Mouse (Mus musculus) hindbrain, postnatal 0 days (tissue): ENCODE data around the gene Slc2a5. TPM values are rescaled to one million over a fixed set of nuclear protein-coding genes. Genes with fewer than 3 reads are reported as not detected.

ENCODE experiments used
- ATAC-seq: fragments of 200-750 bp; cut with Nextera tagmentation; 2 replicates; pipeline ENCODE4 v1.8.0; 2017; ENCODE audit warnings: mild to moderate bottlenecking, moderate TSS enrichment, moderate library complexity
- DNase-seq: peaks from one replicate; pipeline ENCODE4 v3.0.0-alpha.2; 2015; ENCODE audit warnings: low spot score
- H3K27ac ChIP-seq: fragments of 300-500 bp; sonication (generic); 2 replicates; pipeline ENCODE4 v1.5.1; 2014; ENCODE audit warnings: mild to moderate bottlenecking
- H3K27me3 ChIP-seq: fragments of 300-500 bp; sonication (generic); 2 replicates; pipeline ENCODE4 v1.6.1; 2014; ENCODE audit warnings: low read length, mixed read lengths; ENCODE audit not compliant: insufficient read depth
- H3K36me3 ChIP-seq: fragments of 300-500 bp; sonication (generic); 2 replicates; pipeline ENCODE4 v1.6.1; 2014; ENCODE audit warnings: low read length, mixed read lengths; ENCODE audit not compliant: insufficient read depth
- H3K4me1 ChIP-seq: fragments of 300-500 bp; sonication (generic); 2 replicates; pipeline ENCODE4 v1.6.1; 2014; ENCODE audit warnings: antibody characterized with exemption, low read length, mixed read lengths; ENCODE audit not compliant: insufficient read depth
- H3K4me2 ChIP-seq: fragments of 300-500 bp; sonication (generic); 2 replicates; pipeline ENCODE4 v1.6.1; 2014; ENCODE audit warnings: low read depth, mild to moderate bottlenecking, low read length, moderate library complexity, mixed read lengths
- H3K4me3 ChIP-seq: fragments of 300-500 bp; sonication (generic); 2 replicates; pipeline ENCODE4 v1.5.1; 2014; ENCODE audit warnings: low read length
- H3K9ac ChIP-seq: fragments of 300-500 bp; sonication (generic); replicated peaks from 2 replicates; pipeline ENCODE4 v1.6.1; 2014; ENCODE audit warnings: mild to moderate bottlenecking, low read length, moderate library complexity, mixed read lengths
- H3K9me3 ChIP-seq: fragments of 300-500 bp; sonication (generic); 2 replicates; pipeline ENCODE4 v1.6.1; 2016; ENCODE audit warnings: low read length, mixed read lengths
- CTCF ChIP-seq: IDR thresholded peaks from 2 replicates; pipeline ENCODE4 v1.5.1; 2016; ENCODE audit warnings: antibody characterized with exemption, control low read depth, low read depth
- WGBS: fragments of 180-500 bp; shearing (Covaris S2); extraction: QIAGEN DNeasy Blood & Tissue Kit; methylation state at CpG from one replicate; pipeline ENCODE4 v1.1.7; 2014; 5-methylcytosine and 5-hydroxymethylcytosine counted together
- polyA plus RNA-seq: library from polyadenylated mRNA; unstranded; fragments of >200 nt; fragmentation: Nextera tagmentation; extraction: Ambion mirVana; gene quantifications from 2 replicates; pipeline ENCODE4 v1.2.1, GENCODE M21; 2015
- total RNA-seq: library from RNA; depleted of rRNA; stranded (reverse); fragments of >200 nt; gene quantifications from 2 replicates; pipeline ENCODE4 v1.2.3, GENCODE M21; 2014

The Slc2a5 gene
- total and polyA plus RNA-seq, 2 experiments from 2014 or later, result 1.5 to 2.7 TPM

- Histone ChIP-seq H3K27ac (no peak overlapping the region), H3K9me3 (no peaks in the 10 kb centered on the region), H3K27me3 (no peaks in the 10 kb centered on the region), H3K4me1 (no peaks in the 10 kb centered on the region), H3K4me2 (0 out of 2 replicates have a peak overlapping the region, but pooled peaks have one; percentile 43), H3K9ac (no peak overlapping the region), H3K4me3 (no peak overlapping the region), H3K36me3 (no peaks in the 10 kb centered on the region)
- no peak for DNase-seq
- ATAC-seq, result peak; percentile 11; the same call in 1 of the 2 replicates
- WGBS, result 76% methylated on average over 7 of the region's 7 CpGs
- no peak for TF ChIP-seq CTCF
Observed at GRCm38 (mm10) chr4:150137368-150138083, 18.4 kb downstream of the Slc2a5 start.

- Histone ChIP-seq H3K4me3 (peak overlapping the region; percentile 11), H3K9ac (peak overlapping the region; percentile 25; the same call in 1 of the 2 replicates), H3K9me3 (no peaks in the 10 kb centered on the region), H3K27ac (peak overlapping the region; percentile 52; the same call in 1 of the 2 replicates), H3K4me1 (no peaks in the 10 kb centered on the region), H3K4me2 (peak overlapping the region; percentile 43), H3K36me3 (no peaks in the 10 kb centered on the region), H3K27me3 (no peaks in the 10 kb centered on the region)
- 25% methylated on average over 9 of the region's 9 CpGs for WGBS
- ATAC-seq (peak; percentile 88), DNase-seq (peak; percentile 87)
- no peak for TF ChIP-seq CTCF
Observed at GRCm38 (mm10) chr4:150138084-150138543, 19.0 kb downstream of the Slc2a5 start.

GRCm38 (mm10) chr4:150139090-150139489 is 20.0 kb downstream of the Slc2a5 start:
- TF ChIP-seq CTCF, result no peak
- Histone ChIP-seq H3K9me3 (no peaks in the 10 kb centered on the region), H3K4me1 (no peaks in the 10 kb centered on the region), H3K9ac (no peak overlapping the region), H3K36me3 (no peaks in the 10 kb centered on the region), H3K27me3 (no peaks in the 10 kb centered on the region), H3K4me3 (no peak overlapping the region), H3K27ac (no peak overlapping the region), H3K4me2 (no peak overlapping the region)
- 64% methylated on average over 13 of the region's 13 CpGs for WGBS
- DNase-seq (no peak), ATAC-seq (no peak)

GRCm38 (mm10) chr4:150140346-150140745 is 21.3 kb downstream of the Slc2a5 start:
- 45% methylated on average over 7 of the region's 7 CpGs for WGBS
- no peaks in the 10 kb centered on the region for H3K4me1 ChIP-seq
- DNase-seq (no peak), ATAC-seq (no peak)
- H3K36me3 ChIP-seq, result no peaks in the 10 kb centered on the region
- H3K4me3 ChIP-seq, result no peak overlapping the region
- H3K27ac ChIP-seq, result no peak overlapping the region
- no peaks in the 10 kb centered on the region for H3K9me3 ChIP-seq
- H3K9ac ChIP-seq, result no peak overlapping the region
- no peak for TF ChIP-seq CTCF
- no peak overlapping the region for H3K4me2 ChIP-seq
- no peaks in the 10 kb centered on the region for H3K27me3 ChIP-seq

GRCm38 (mm10) chr4:150144242-150144641 is 25.2 kb downstream of the Slc2a5 start:
- no peak for TF ChIP-seq CTCF
- H3K36me3 ChIP-seq, result no peaks in the 10 kb centered on the region
- H3K9ac ChIP-seq, result no peak overlapping the region
- no peak overlapping the region for H3K27ac ChIP-seq
- no peaks in the 10 kb centered on the region for H3K4me1 ChIP-seq
- no peak for ATAC-seq
- 28% methylated on average over 12 of the region's 12 CpGs for WGBS
- H3K4me2 ChIP-seq, result no peak overlapping the region
- no peaks in the 10 kb centered on the region for H3K9me3 ChIP-seq
- no peaks in the 10 kb centered on the region for H3K27me3 ChIP-seq
- no peak for DNase-seq
- H3K4me3 ChIP-seq, result no peak overlapping the region

GRCm38 (mm10) chr4:150146286-150146685 is 27.2 kb downstream of the Slc2a5 start:
- no peak for TF ChIP-seq CTCF
- Histone ChIP-seq H3K27me3 (no peaks in the 10 kb centered on the region), H3K36me3 (no peaks in the 10 kb centered on the region), H3K4me2 (no peak overlapping the region), H3K4me1 (no peaks in the 10 kb centered on the region), H3K4me3 (no peak overlapping the region), H3K27ac (no peak overlapping the region), H3K9ac (no peak overlapping the region), H3K9me3 (no peaks in the 10 kb centered on the region)
- no peak for ATAC-seq
- DNase-seq, result no peak
- 86% methylated on average over 4 of the region's 4 CpGs for WGBS

- no peaks in the 10 kb centered on the region for H3K9me3 ChIP-seq
- 82% methylated on average over 7 of the region's 7 CpGs for WGBS
- H3K36me3 ChIP-seq, result no peaks in the 10 kb centered on the region
- no peak for TF ChIP-seq CTCF
- H3K27ac ChIP-seq, result no peak overlapping the region
- DNase-seq, result no peak
- no peak overlapping the region for H3K4me3 ChIP-seq
- no peak for ATAC-seq
- H3K4me1 ChIP-seq, result no peaks in the 10 kb centered on the region
- H3K4me2 ChIP-seq, result no peak overlapping the region
- H3K27me3 ChIP-seq, result no peaks in the 10 kb centered on the region
- H3K9ac ChIP-seq, result no peak overlapping the region
Observed at GRCm38 (mm10) chr4:150151045-150151444, 32.0 kb downstream of the Slc2a5 start.
